25 mouse cellular contexts compared by ENCODE assay signal in the genomic region with DNA sequence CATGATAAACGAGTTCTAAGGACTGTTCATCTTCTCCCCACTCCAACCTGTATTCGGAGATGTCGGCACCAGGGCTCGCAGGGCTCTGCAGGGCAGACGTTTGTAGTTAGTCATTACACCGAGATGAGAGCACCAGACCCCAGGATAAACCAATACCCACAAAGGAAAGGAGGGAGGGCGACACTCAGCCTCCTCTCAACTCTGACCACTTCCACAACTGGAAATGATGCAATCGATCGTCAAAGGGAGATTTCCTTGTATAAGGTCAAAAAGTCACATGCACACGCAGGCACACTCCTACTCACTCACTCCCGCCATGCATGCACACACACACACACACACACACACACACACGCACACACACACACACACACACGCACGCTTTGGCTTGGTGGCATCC.
"Had no signal": no experiment of that assay in that cellular context is flagged by ENCODE, and none has a peak within 500 bp of the region (broad histone marks: within the 10 kb centered on the region; RNA-seq: fewer than 3 reads in every experiment).

No protein-coding gene starts in this region.

- ATAC-seq: hindbrain, postnatal 0 days; inflammation-experienced regulatory T-cells, adult 6 months; intestine, embryonic 15.5 days; intestine, postnatal 0 days; liver, embryonic 12.5 days had no signal

- H3K4me2 ChIP-seq: heart, embryonic 11.5 days; heart, embryonic 13.5 days; heart, embryonic 15.5 days; hindbrain, embryonic 13.5 days; hindbrain, embryonic 15.5 days; intestine, embryonic 15.5 days; limb, embryonic 13.5 days; limb, embryonic 15.5 days; liver, embryonic 12.5 days had no signal

- H3K4me3 ChIP-seq: heart, adult 2 months; heart, embryonic 13.5 days; heart, embryonic 15.5 days; hindbrain, embryonic 13.5 days; hindbrain, embryonic 15.5 days; intestine, embryonic 15.5 days; layer of hippocampus, adult 2 months; left cerebral cortex, adult 2 months; limb, embryonic 13.5 days; limb, embryonic 15.5 days; liver, embryonic 12.5 days had no signal

- H3K9me3 ChIP-seq: heart, embryonic 13.5 days; heart, embryonic 15.5 days; hindbrain, embryonic 13.5 days; hindbrain, embryonic 15.5 days; intestine, embryonic 15.5 days; limb, embryonic 13.5 days; limb, embryonic 15.5 days; liver, embryonic 12.5 days had no signal

- DNase-seq: gastrocnemius, postnatal 10 days; gastrocnemius, postnatal 25 days; heart, adult 11 months; heart, adult 2 months; heart, postnatal 14 days; heart, postnatal 36 days; kidney, adult 18-20 months; kidney, adult 8-10 months; kidney, postnatal 10 days; kidney, postnatal 25 days; kidney, postnatal 4 days had no signal

- H3K9ac ChIP-seq: heart, embryonic 13.5 days; heart, embryonic 15.5 days; hindbrain, embryonic 13.5 days; hindbrain, embryonic 15.5 days; intestine, embryonic 15.5 days; limb, embryonic 13.5 days; limb, embryonic 15.5 days; liver, embryonic 12.5 days had no signal

- H3K27ac ChIP-seq: heart, adult 2 months; heart, embryonic 13.5 days; heart, embryonic 15.5 days; hindbrain, embryonic 13.5 days; hindbrain, embryonic 15.5 days; hindbrain, postnatal 0 days; intestine, embryonic 15.5 days; layer of hippocampus, adult 2 months; left cerebral cortex, adult 2 months; limb, embryonic 13.5 days; limb, embryonic 15.5 days; liver, embryonic 12.5 days had no signal

- H3K27me3 ChIP-seq: heart, embryonic 13.5 days; heart, embryonic 15.5 days; hindbrain, embryonic 13.5 days; hindbrain, embryonic 15.5 days; intestine, embryonic 15.5 days; limb, embryonic 13.5 days; limb, embryonic 15.5 days; liver, embryonic 12.5 days had no signal

- H3K4me1 ChIP-seq: heart, embryonic 15.5 days; hindbrain, embryonic 13.5 days; hindbrain, embryonic 15.5 days; intestine, embryonic 15.5 days; limb, embryonic 13.5 days; limb, embryonic 15.5 days; liver, embryonic 12.5 days had no signal
